Mouse (Mus musculus) megakaryocyte, embryonic 14.5 days (primary cell): ENCODE data around the gene Fxn. TPM values are rescaled to one million over a fixed set of nuclear protein-coding genes. Genes with fewer than 3 reads are reported as not detected.
A peak's percentile ranks its signal among the peaks of the same experiment; 100 is the strongest.

Source experiments
- H3K27me3 ChIP-seq: replicated peaks from 2 replicates; pipeline ENCODE3; 2012; ENCODE audit warnings: inconsistent platforms
- H3K36me3 ChIP-seq: replicated peaks from 2 replicates; pipeline ENCODE3; 2012; ENCODE audit warnings: low read length, inconsistent platforms, mixed read lengths
- H3K4me1 ChIP-seq: 2 replicates; pipeline ENCODE4 v1.6.1; 2012; ENCODE audit warnings: inconsistent platforms
- H3K4me3 ChIP-seq: replicated peaks from 2 replicates; pipeline ENCODE3; 2012; ENCODE audit warnings: moderate library complexity, mild to moderate bottlenecking, inconsistent platforms
- H3K9me3 ChIP-seq: 2 replicates; pipeline ENCODE4 v1.6.1; 2012; ENCODE audit warnings: inconsistent platforms
- FLI1 ChIP-seq: IDR thresholded peaks from 2 replicates; pipeline ENCODE4 v1.6.1; 2012; ENCODE audit warnings: low read length, inconsistent platforms, mixed read lengths
- GATA1 ChIP-seq: IDR thresholded peaks from 3 replicates; pipeline ENCODE4 v1.6.1; 2012; ENCODE audit warnings: mixed read lengths, low read length, inconsistent platforms, borderline replicate concordance
- polyA plus RNA-seq: library from polyadenylated mRNA; stranded (reverse); fragments of >175 nt; gene quantifications from 2 replicates; pipeline ENCODE4 v1.2.3, GENCODE M21; 2012; ENCODE audit warnings: low replicate concordance; ENCODE audit not compliant: insufficient read depth

Fxn gene
- polyA plus RNA-seq, 1 experiment, result 35.9 TPM

- Histone ChIP-seq H3K4me1 (peaks cover 16% of the 10 kb centered on the region), H3K9me3 (no peaks in the 10 kb centered on the region), H3K4me3 (no peak overlapping the region), H3K27me3 (no peaks in the 10 kb centered on the region), H3K36me3 (peaks cover 64% of the 10 kb centered on the region)
- TF ChIP-seq GATA1, result no peak
- no peak for TF ChIP-seq FLI1
These were observed 21.8 kb upstream of the Fxn start for GRCm38 (mm10) chr19:24302198-24302597.

GRCm38 (mm10) chr19:24301768-24302148 lies 21.4 kb upstream of the Fxn start:
- H3K4me1 ChIP-seq, result peaks cover 16% of the 10 kb centered on the region
- H3K4me3 ChIP-seq, result no peak overlapping the region

GRCm38 (mm10) chr19:24300994-24301767 lies 20.8 kb upstream of the Fxn start:
- Histone ChIP-seq H3K36me3 (peaks cover 61% of the 10 kb centered on the region), H3K27me3 (no peaks in the 10 kb centered on the region), H3K9me3 (no peaks in the 10 kb centered on the region), H3K4me1 (peaks cover 16% of the 10 kb centered on the region), H3K4me3 (peak overlapping the region; percentile 87)
- TF ChIP-seq FLI1 (no peak), GATA1 (no peak)

More at GRCm38 (mm10) chr19:24301768-24302148, 21.4 kb upstream of the Fxn start:
- H3K27me3 ChIP-seq, result no peaks in the 10 kb centered on the region
- no peaks in the 10 kb centered on the region for H3K9me3 ChIP-seq
- TF ChIP-seq GATA1, result no peak
- no peak for TF ChIP-seq FLI1
- H3K36me3 ChIP-seq, result peaks cover 62% of the 10 kb centered on the region

GRCm38 (mm10) chr19:24293537-24293936 lies 13.1 kb upstream of the Fxn start:
- Histone ChIP-seq H3K27me3 (no peaks in the 10 kb centered on the region), H3K4me1 (no peaks in the 10 kb centered on the region; the same call in 1 of the 2 replicates), H3K4me3 (no peak overlapping the region), H3K36me3 (peaks cover 24% of the 10 kb centered on the region), H3K9me3 (no peaks in the 10 kb centered on the region)
- TF ChIP-seq FLI1 (no peak), GATA1 (no peak)

- TF ChIP-seq GATA1, result no peak
- TF ChIP-seq FLI1, result no peak
- Histone ChIP-seq H3K4me3 (no peak overlapping the region), H3K9me3 (no peaks in the 10 kb centered on the region; the same call in 1 of the 2 replicates), H3K36me3 (no peaks in the 10 kb centered on the region), H3K27me3 (no peaks in the 10 kb centered on the region), H3K4me1 (peaks cover 32% of the 10 kb centered on the region)
These were observed 3.8 kb upstream of the Fxn start for GRCm38 (mm10) chr19:24284187-24284586.

- H3K27me3 ChIP-seq, result no peaks in the 10 kb centered on the region
- H3K4me3 ChIP-seq, result peak overlapping the region; percentile 95
- peaks cover 45% of the 10 kb centered on the region for H3K4me1 ChIP-seq
- TF ChIP-seq GATA1 (no peak), FLI1 (no peak)
- peaks cover 5% of the 10 kb centered on the region for H3K9me3 ChIP-seq
- peaks cover 14% of the 10 kb centered on the region for H3K36me3 ChIP-seq
These were observed 1.0 kb upstream of the Fxn start for GRCm38 (mm10) chr19:24281288-24281980.

GRCm38 (mm10) chr19:24279706-24280600 lies 452 bp downstream of the Fxn start:
- Histone ChIP-seq H3K9me3 (peaks cover 5% of the 10 kb centered on the region), H3K27me3 (no peaks in the 10 kb centered on the region), H3K4me1 (peaks cover 45% of the 10 kb centered on the region), H3K4me3 (peak overlapping the region; percentile 95), H3K36me3 (peaks cover 25% of the 10 kb centered on the region)
- no peak for TF ChIP-seq FLI1
- no peak for TF ChIP-seq GATA1

- TF ChIP-seq FLI1, result no peak
- TF ChIP-seq GATA1, result no peak
- no peaks in the 10 kb centered on the region for H3K27me3 ChIP-seq
- peaks cover 41% of the 10 kb centered on the region for H3K4me1 ChIP-seq
- H3K4me3 ChIP-seq, result peak overlapping the region; percentile 95
- peaks cover 5% of the 10 kb centered on the region for H3K9me3 ChIP-seq
- peaks cover 30% of the 10 kb centered on the region for H3K36me3 ChIP-seq
These were observed 1.5 kb downstream of the Fxn start for GRCm38 (mm10) chr19:24278859-24279258.

GRCm38 (mm10) chr19:24274281-24274680 lies 6.1 kb downstream of the Fxn start:
- TF ChIP-seq GATA1, result no peak
- TF ChIP-seq FLI1, result no peak
- Histone ChIP-seq H3K27me3 (no peaks in the 10 kb centered on the region), H3K36me3 (peaks cover 55% of the 10 kb centered on the region), H3K4me1 (peaks cover 22% of the 10 kb centered on the region), H3K4me3 (no peak overlapping the region), H3K9me3 (peaks cover 5% of the 10 kb centered on the region)
